Mouse (Mus musculus) brain, embryonic 14.5 days (tissue): ENCODE data around the gene Osbp2.

Experiments used
- CTCF ChIP-seq: fragments of 200-500 bp; IDR thresholded peaks from 2 replicates; pipeline ENCODE4 v1.5.1; 2012; ENCODE audit warnings: inconsistent platforms, mild to moderate bottlenecking, moderate library complexity, borderline replicate concordance; ENCODE audit not compliant: insufficient read depth, insufficient read length; ENCODE audit errors: extremely low read depth
- POLR2A ChIP-seq: fragments of 200-500 bp; IDR thresholded peaks from 2 replicates; pipeline ENCODE4 v1.6.1; 2012; ENCODE audit warnings: mild to moderate bottlenecking, inconsistent platforms, borderline replicate concordance; ENCODE audit not compliant: poor library complexity, insufficient read depth, insufficient read length, severe bottlenecking; ENCODE audit errors: extremely low read depth

DNA sequence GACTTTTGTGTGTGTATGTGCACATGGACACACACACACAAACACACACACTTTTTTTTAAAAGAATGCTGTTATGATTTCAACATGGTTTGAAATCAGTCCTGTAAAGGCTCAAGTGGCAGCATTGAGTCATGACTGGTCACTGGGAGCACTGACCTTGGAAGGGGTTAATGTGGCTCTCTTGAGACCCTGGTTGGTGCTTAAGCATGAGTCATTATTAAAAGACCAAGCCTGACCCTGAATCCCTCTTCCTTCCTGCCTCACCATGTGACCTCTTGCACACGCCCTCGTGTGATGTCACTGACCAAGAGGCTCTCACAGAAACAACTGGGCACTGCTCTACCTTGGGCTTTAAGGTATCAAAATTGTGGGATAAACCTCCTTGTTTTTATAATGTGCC lies 124.9 kb downstream of the Osbp2 start:
- TF ChIP-seq CTCF (no peak), POLR2A (no peak)
